Mouse (Mus musculus) hindbrain, embryonic 16.5 days (tissue): ENCODE measurements at regions not wholly inside any gene's neighbourhood (a gene's known extent, or its start where the extent isn't known, plus 50 kb on each side); places are given as distances from the start of the nearest gene placed in this dataset.
A peak's percentile ranks its signal among the peaks of the same experiment; 100 is the strongest.

Source experiments
- ATAC-seq: fragments of 200-750 bp; cut with Nextera tagmentation; 2 replicates; pipeline ENCODE4 v1.8.0; 2017; ENCODE audit warnings: moderate TSS enrichment, moderate library complexity
- H3K27ac ChIP-seq: fragments of 300-500 bp; sonication (generic); 2 replicates; pipeline ENCODE4 v1.5.1; 2014; ENCODE audit warnings: low read depth, mild to moderate bottlenecking, control low read depth, low read length, moderate library complexity
- H3K27me3 ChIP-seq: fragments of 300-500 bp; sonication (generic); replicated peaks from 2 replicates; pipeline ENCODE4 v1.6.1; 2014; ENCODE audit warnings: low read length; ENCODE audit not compliant: control insufficient read depth, insufficient read depth
- H3K36me3 ChIP-seq: fragments of 300-500 bp; sonication (generic); 2 replicates; pipeline ENCODE4 v1.6.1; 2014; ENCODE audit warnings: mild to moderate bottlenecking, low read length, moderate library complexity, mixed read lengths; ENCODE audit not compliant: control insufficient read depth, insufficient read depth
- H3K4me1 ChIP-seq: fragments of 300-500 bp; sonication (generic); 2 replicates; pipeline ENCODE4 v1.6.1; 2014; ENCODE audit warnings: low read depth, low read length; ENCODE audit not compliant: control insufficient read depth, insufficient read depth
- H3K4me2 ChIP-seq: fragments of 300-500 bp; sonication (generic); 2 replicates; pipeline ENCODE4 v1.6.1; 2014; ENCODE audit warnings: mild to moderate bottlenecking, low read length, control low read depth, moderate library complexity
- H3K4me3 ChIP-seq: fragments of 300-500 bp; sonication (generic); 2 replicates; pipeline ENCODE4 v1.5.1; 2014; ENCODE audit warnings: mild to moderate bottlenecking, low read length, control low read depth, moderate library complexity
- H3K9ac ChIP-seq: fragments of 300-500 bp; sonication (generic); 2 replicates; pipeline ENCODE4 v1.6.1; 2014; ENCODE audit warnings: low read depth, mild to moderate bottlenecking, control low read depth, low read length, moderate library complexity
- H3K9me3 ChIP-seq: fragments of 300-500 bp; sonication (generic); 2 replicates; pipeline ENCODE4 v1.6.1; 2014; ENCODE audit warnings: mild to moderate bottlenecking, low read length, moderate library complexity; ENCODE audit not compliant: control insufficient read depth
- WGBS: fragments of 180-500 bp; shearing (Covaris S2); extraction: QIAGEN DNeasy Blood & Tissue Kit; methylation state at CpG from one replicate; pipeline ENCODE4 v1.1.7; 2014; 5-methylcytosine and 5-hydroxymethylcytosine counted together

GRCm38 (mm10) chr19:36681056-36681455 lies 55.4 kb downstream of the Ppp1r3c start:
- Histone ChIP-seq H3K36me3 (no peaks in the 10 kb centered on the region), H3K4me2 (no peak overlapping the region), H3K9ac (no peak overlapping the region), H3K4me1 (peaks cover 18% of the 10 kb centered on the region), H3K27me3 (no peaks in the 10 kb centered on the region), H3K4me3 (no peak overlapping the region), H3K9me3 (no peaks in the 10 kb centered on the region), H3K27ac (no peak overlapping the region)
- 60% methylated on average over 4 of the region's 4 CpGs for WGBS
- ATAC-seq: no peak

GRCm38 (mm10) chr19:36680322-36680721 lies 56.1 kb downstream of the Ppp1r3c start:
- H3K9me3 ChIP-seq: no peaks in the 10 kb centered on the region
- peaks cover 18% of the 10 kb centered on the region for H3K4me1 ChIP-seq
- H3K4me2 ChIP-seq: no peak overlapping the region
- no peaks in the 10 kb centered on the region for H3K27me3 ChIP-seq
- no peak overlapping the region for H3K4me3 ChIP-seq
- H3K27ac ChIP-seq: no peak overlapping the region
- no peak overlapping the region for H3K9ac ChIP-seq
- H3K36me3 ChIP-seq: no peaks in the 10 kb centered on the region
- ATAC-seq: no peak
- 77% methylated on average over 2 of the region's 2 CpGs for WGBS

- H3K27me3 ChIP-seq: no peaks in the 10 kb centered on the region
- H3K9me3 ChIP-seq: no peaks in the 10 kb centered on the region
- WGBS: 3% methylated on average over 4 of the region's 4 CpGs
- ATAC-seq: peak; percentile 15
- no peak overlapping the region for H3K4me2 ChIP-seq
- no peak overlapping the region for H3K4me3 ChIP-seq
- peaks cover 18% of the 10 kb centered on the region for H3K4me1 ChIP-seq
- H3K36me3 ChIP-seq: no peaks in the 10 kb centered on the region
- H3K27ac ChIP-seq: peak overlapping the region; percentile 69
- H3K9ac ChIP-seq: no peak overlapping the region
Observed at GRCm38 (mm10) chr19:36679028-36679820, 57.2 kb downstream of the Ppp1r3c start.

GRCm38 (mm10) chr19:36678382-36679027 lies 57.9 kb downstream of the Ppp1r3c start:
- H3K36me3 ChIP-seq: no peaks in the 10 kb centered on the region
- no peak overlapping the region for H3K4me3 ChIP-seq
- WGBS: 52% methylated on average over 7 of the region's 7 CpGs
- no peak overlapping the region for H3K4me2 ChIP-seq
- peak overlapping the region; percentile 69 for H3K27ac ChIP-seq
- no peaks in the 10 kb centered on the region for H3K9me3 ChIP-seq
- no peak overlapping the region for H3K9ac ChIP-seq
- ATAC-seq: no peak
- no peaks in the 10 kb centered on the region for H3K27me3 ChIP-seq
- peaks cover 18% of the 10 kb centered on the region for H3K4me1 ChIP-seq

- H3K9me3 ChIP-seq: no peaks in the 10 kb centered on the region
- H3K27ac ChIP-seq: peak overlapping the region; percentile 52
- H3K9ac ChIP-seq: no peak overlapping the region
- WGBS: 62% methylated on average over 18 of the region's 18 CpGs
- no peak overlapping the region for H3K4me3 ChIP-seq
- ATAC-seq: peak; percentile 83
- H3K27me3 ChIP-seq: no peaks in the 10 kb centered on the region
- 0 out of 2 replicates have a peak overlapping the region, but pooled peaks have one; percentile 8 for H3K4me2 ChIP-seq
- H3K4me1 ChIP-seq: peaks cover 18% of the 10 kb centered on the region
- no peaks in the 10 kb centered on the region for H3K36me3 ChIP-seq
Observed at GRCm38 (mm10) chr19:36677101-36678081, 59.1 kb downstream of the Ppp1r3c start.

- no peak for ATAC-seq
- H3K4me1 ChIP-seq: peaks cover 18% of the 10 kb centered on the region
- H3K27me3 ChIP-seq: no peaks in the 10 kb centered on the region
- no peak overlapping the region for H3K4me2 ChIP-seq
- no peak overlapping the region for H3K9ac ChIP-seq
- H3K4me3 ChIP-seq: no peak overlapping the region
- no peaks in the 10 kb centered on the region for H3K9me3 ChIP-seq
- WGBS: 77% methylated on average over 4 of the region's 4 CpGs
- H3K36me3 ChIP-seq: no peaks in the 10 kb centered on the region
- H3K27ac ChIP-seq: no peak overlapping the region
Observed at GRCm38 (mm10) chr19:36674946-36675345, 61.5 kb downstream of the Ppp1r3c start.

GRCm38 (mm10) chr19:36670813-36671212 lies 65.6 kb downstream of the Ppp1r3c start:
- Histone ChIP-seq H3K4me1 (no peaks in the 10 kb centered on the region), H3K27me3 (no peaks in the 10 kb centered on the region), H3K4me3 (no peak overlapping the region), H3K27ac (no peak overlapping the region), H3K9me3 (no peaks in the 10 kb centered on the region), H3K4me2 (no peak overlapping the region), H3K9ac (no peak overlapping the region), H3K36me3 (no peaks in the 10 kb centered on the region)
- ATAC-seq: no peak
- WGBS: 30% methylated on average over 7 of the region's 7 CpGs
